Mouse (Mus musculus) embryonic fibroblast, embryonic 13.5 days (primary cell): ENCODE measurements around the gene Cabp4. TPM values are rescaled to one million over a fixed set of nuclear protein-coding genes. Genes with fewer than 3 reads are reported as not detected.

Experiments used
- H3K27ac ChIP-seq: 2 replicates; pipeline ENCODE4 v1.5.1; 2012; ENCODE audit warnings: low read length, control low read depth, inconsistent platforms; ENCODE audit not compliant: insufficient read depth
- H3K4me1 ChIP-seq: 2 replicates; pipeline ENCODE4 v1.6.1; 2011; ENCODE audit warnings: low read length; ENCODE audit not compliant: control insufficient read depth, insufficient read depth
- H3K4me3 ChIP-seq: 2 replicates; pipeline ENCODE4 v1.5.1; 2011; ENCODE audit warnings: mild to moderate bottlenecking, control low read depth, low read length; ENCODE audit not compliant: insufficient read depth
- CTCF ChIP-seq: IDR thresholded peaks from 2 replicates; pipeline ENCODE4 v1.5.1; 2011; ENCODE audit warnings: mild to moderate bottlenecking, control low read depth, low read length, moderate library complexity, borderline replicate concordance; ENCODE audit not compliant: insufficient read depth
- POLR2A ChIP-seq: IDR thresholded peaks from 2 replicates; pipeline ENCODE4 v1.6.1; 2011; ENCODE audit warnings: low read depth, mild to moderate bottlenecking, control low read depth, low read length, moderate library complexity
- polyA plus RNA-seq: library from polyadenylated mRNA; stranded (reverse); fragments of >200 nt; gene quantifications from 2 replicates; pipeline ENCODE4 v1.2.4, GENCODE M21; 2011; ENCODE audit warnings: low read depth; ENCODE audit not compliant: missing spikeins, insufficient read length

Cabp4 gene
- polyA plus RNA-seq, 1 experiment: not detected

DNA sequence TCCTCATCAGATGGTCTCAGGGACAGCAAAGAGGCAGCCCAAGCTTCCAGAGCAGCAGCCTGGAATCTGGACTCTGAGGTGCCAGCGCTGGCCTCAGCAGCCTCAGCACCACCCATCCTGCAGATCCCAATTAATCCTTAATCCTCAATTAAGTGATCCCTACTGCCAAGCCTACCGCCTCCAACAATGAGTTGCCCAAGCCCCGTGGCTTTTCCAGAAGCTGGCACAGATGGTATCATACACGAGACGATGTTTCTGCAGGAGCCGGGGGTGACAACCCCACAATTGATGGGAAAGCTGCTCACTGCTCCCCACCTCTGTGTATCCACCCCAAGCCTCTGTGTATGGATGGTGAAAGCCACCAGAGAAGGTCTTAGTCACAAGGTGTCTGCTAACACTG lies 54.7 kb downstream of the Cabp4 start:
- H3K4me1 ChIP-seq: no peaks in the 10 kb centered on the region
- no peak overlapping the region for H3K27ac ChIP-seq
- no peak overlapping the region for H3K4me3 ChIP-seq
- no peak for TF ChIP-seq CTCF
- no peak for TF ChIP-seq POLR2A

DNA sequence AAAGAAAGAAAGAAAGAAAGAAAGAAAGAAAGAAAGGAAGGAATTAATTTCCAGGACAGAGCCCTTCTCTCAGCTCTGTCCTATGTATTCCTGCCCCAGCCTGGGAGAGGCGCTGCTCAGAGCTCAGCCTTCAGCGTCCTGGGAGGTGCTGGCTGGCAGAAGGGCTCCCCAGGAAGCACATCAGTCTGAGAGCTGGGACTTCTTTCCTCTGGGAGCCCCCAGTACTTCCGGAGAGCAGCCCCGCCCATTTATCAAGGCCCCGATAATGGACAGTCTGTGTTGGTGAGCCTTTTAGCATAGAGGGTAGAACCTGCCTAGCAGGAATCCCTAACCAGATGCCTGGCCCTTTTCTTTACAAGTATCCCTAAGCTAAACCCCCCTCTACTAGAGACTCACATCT lies 55.7 kb downstream of the Cabp4 start:
- TF ChIP-seq CTCF (no peak), POLR2A (no peak)
- Histone ChIP-seq H3K4me3 (no peak overlapping the region), H3K27ac (no peak overlapping the region), H3K4me1 (no peaks in the 10 kb centered on the region)

DNA sequence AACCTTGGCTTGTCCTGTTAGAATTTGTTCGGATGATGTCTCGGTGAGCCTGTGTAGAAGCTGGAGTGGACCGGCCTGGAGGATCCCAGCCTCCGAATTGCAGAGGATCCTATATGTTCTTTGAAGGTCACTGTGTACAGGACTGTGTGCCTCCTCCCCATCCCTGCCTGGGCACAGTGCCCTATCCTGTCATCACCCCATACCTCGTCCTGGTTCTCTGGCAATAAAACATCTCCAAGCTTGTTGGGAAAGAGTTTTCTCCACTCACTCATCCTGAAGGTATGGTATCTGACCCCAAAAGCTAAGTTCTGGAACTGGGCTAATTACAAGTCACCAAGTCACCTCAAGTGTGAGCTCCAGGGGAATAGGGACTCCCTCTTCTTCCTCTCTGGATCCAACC lies 56.7 kb downstream of the Cabp4 start:
- H3K4me1 ChIP-seq: no peaks in the 10 kb centered on the region
- H3K4me3 ChIP-seq: no peak overlapping the region
- H3K27ac ChIP-seq: no peak overlapping the region
- TF ChIP-seq CTCF (no peak), POLR2A (no peak)

DNA sequence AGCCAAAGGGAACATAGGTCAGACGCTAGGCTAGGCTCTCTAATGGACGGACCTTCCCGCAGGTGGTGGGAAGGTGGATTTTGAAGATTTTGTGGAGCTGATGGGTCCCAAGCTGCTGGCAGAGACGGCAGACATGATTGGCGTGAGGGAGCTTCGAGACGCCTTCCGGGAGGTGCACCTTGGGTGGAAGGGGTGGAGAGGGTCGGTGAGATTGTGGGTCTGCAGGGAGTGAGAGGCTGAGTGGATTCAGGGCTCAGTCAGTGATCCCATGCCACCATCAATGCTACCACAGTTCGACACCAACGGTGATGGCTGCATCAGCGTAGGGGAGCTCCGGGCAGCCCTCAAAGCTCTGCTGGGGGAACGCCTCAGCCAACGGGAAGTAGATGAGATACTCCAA lies 57.7 kb downstream of the Cabp4 start:
- no peak overlapping the region for H3K27ac ChIP-seq
- TF ChIP-seq CTCF: no peak
- TF ChIP-seq POLR2A: no peak
- H3K4me3 ChIP-seq: no peak overlapping the region
- H3K4me1 ChIP-seq: no peaks in the 10 kb centered on the region

Other genes starting within 250 kb of the Cabp4 start
- gene Tcirg1, start 236.9 kb downstream of the Cabp4 start, polyA plus RNA-seq: 56.8 and 60.7 TPM in 2 replicates
- gene Ndufs8, start 231.3 kb downstream of the Cabp4 start, polyA plus RNA-seq: 97.0 and 108 TPM in 2 replicates
- 3.8 and 4.3 TPM in 2 replicates for gene Aldh3b1, start 214.2 kb downstream of the Cabp4 start, polyA plus RNA-seq
- 34.5 and 44.9 TPM in 2 replicates for gene Unc93b1, start 208.8 kb downstream of the Cabp4 start, polyA plus RNA-seq
- not detected in 2 replicates for gene Aldh3b3, start 185.4 kb downstream of the Cabp4 start, polyA plus RNA-seq
- gene Aldh3b2, start 171.7 kb downstream of the Cabp4 start, polyA plus RNA-seq: not detected in 2 replicates
- 4.9 and 7.7 TPM in 2 replicates for gene Acy3, start 157.5 kb downstream of the Cabp4 start, polyA plus RNA-seq
- not detected in 2 replicates for gene Tbx10, start 151.3 kb downstream of the Cabp4 start, polyA plus RNA-seq
- 18.5 and 19.7 TPM in 2 replicates for gene Nudt8, start 143.5 kb downstream of the Cabp4 start, polyA plus RNA-seq
- gene Gm49405, start 143.4 kb downstream of the Cabp4 start, polyA plus RNA-seq: 2.1 TPM in 2 replicates
- 2.1 and 3.2 TPM in 2 replicates for gene Doc2g, start 140.7 kb downstream of the Cabp4 start, polyA plus RNA-seq
- 64.3 and 74.1 TPM in 2 replicates for gene Ndufv1, start 131.2 kb downstream of the Cabp4 start, polyA plus RNA-seq
- gene Gstp1, start 106.0 kb downstream of the Cabp4 start, polyA plus RNA-seq: 225 and 296 TPM in 2 replicates
- 1.7 and 3.1 TPM in 2 replicates for gene Gstp2, start 98.0 kb downstream of the Cabp4 start, polyA plus RNA-seq
- gene Gstp3, start 84.5 kb downstream of the Cabp4 start, polyA plus RNA-seq: not detected in 2 replicates
- gene Cabp2, start 62.5 kb downstream of the Cabp4 start, polyA plus RNA-seq: not detected in 2 replicates
- gene Cdk2ap2, start 46.9 kb downstream of the Cabp4 start, polyA plus RNA-seq: 25.1 and 32.1 TPM in 2 replicates
- gene Pitpnm1, start 44.0 kb downstream of the Cabp4 start, polyA plus RNA-seq: 14.5 and 19.5 TPM in 2 replicates
- 63.9 and 72.7 TPM in 2 replicates for gene Aip, start 18.2 kb downstream of the Cabp4 start, polyA plus RNA-seq
- gene Gpr152, start 4.2 kb downstream of the Cabp4 start, polyA plus RNA-seq: not detected in 2 replicates
- gene Coro1b, start 4.6 kb upstream of the Cabp4 start, polyA plus RNA-seq: 143 and 179 TPM in 2 replicates
- 0.50 TPM in 1 of 2 replicates, not detected in the other for gene Ptprcap, start 9.6 kb upstream of the Cabp4 start, polyA plus RNA-seq
- 18.7 and 35.9 TPM in 2 replicates for gene Rps6kb2, start 19.3 kb upstream of the Cabp4 start, polyA plus RNA-seq
- 3.3 and 4.4 TPM in 2 replicates for gene Carns1, start 31.4 kb upstream of the Cabp4 start, polyA plus RNA-seq
- gene Tbc1d10c, start 47.3 kb upstream of the Cabp4 start, polyA plus RNA-seq: 0.25 and 0.42 TPM in 2 replicates
- 327 and 340 TPM in 2 replicates for gene Ppp1ca, start 48.0 kb upstream of the Cabp4 start, polyA plus RNA-seq
- gene Rad9a, start 57.6 kb upstream of the Cabp4 start, polyA plus RNA-seq: 25.5 and 32.3 TPM in 2 replicates
- gene Clcf1, start 70.2 kb upstream of the Cabp4 start, polyA plus RNA-seq: 15.2 and 16.8 TPM in 2 replicates
- not detected in 2 replicates for gene AC109138.7, start 70.3 kb upstream of the Cabp4 start, polyA plus RNA-seq
- gene Pold4, start 87.9 kb upstream of the Cabp4 start, polyA plus RNA-seq: 55.2 and 55.8 TPM in 2 replicates
- gene Ssh3, start 125.1 kb upstream of the Cabp4 start, polyA plus RNA-seq: 14.0 and 22.5 TPM in 2 replicates
- 5.7 and 7.3 TPM in 2 replicates for gene Ankrd13d, start 139.1 kb upstream of the Cabp4 start, polyA plus RNA-seq
- 40.5 and 41.6 TPM in 2 replicates for gene Grk2, start 162.2 kb upstream of the Cabp4 start, polyA plus RNA-seq